Mouse (Mus musculus) olfactory bulb, adult 2 months (tissue): ENCODE measurements around the gene Rell1.

Source experiments
- CTCF ChIP-seq: fragments of 200-500 bp; IDR thresholded peaks from 2 replicates; pipeline ENCODE4 v1.5.1; 2012; ENCODE audit warnings: low read depth, mild to moderate bottlenecking, low read length, moderate library complexity; ENCODE audit not compliant: insufficient read depth
- POLR2A ChIP-seq: fragments of 200-500 bp; IDR thresholded peaks from 2 replicates; pipeline ENCODE4 v1.6.1; 2012; ENCODE audit warnings: mild to moderate bottlenecking, low read depth, low read length, moderate library complexity; ENCODE audit not compliant: insufficient read depth

DNA sequence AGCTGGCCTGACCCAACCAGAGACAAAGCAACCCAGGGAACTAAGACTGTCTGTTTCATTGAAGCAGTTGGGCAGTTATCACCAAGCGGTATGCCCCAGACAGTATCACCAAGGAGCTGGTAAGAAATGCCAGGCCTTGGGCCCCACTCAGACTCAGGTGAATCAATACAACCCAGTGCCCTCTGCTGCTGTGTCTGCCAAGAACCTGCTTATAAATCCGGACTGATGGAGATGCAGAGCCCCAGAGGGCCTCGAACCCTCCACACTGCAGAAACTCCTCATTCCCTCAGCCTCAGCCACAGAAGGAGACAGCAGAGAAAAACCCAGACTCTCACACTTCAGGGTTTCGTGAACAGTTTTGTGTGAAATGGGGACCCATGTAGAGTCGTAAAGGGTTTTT is 82.4 kb downstream of the Rell1 start:
- no peak for TF ChIP-seq CTCF
- TF ChIP-seq POLR2A, result no peak
